In genomic region chr2:101923181-101923580, GRCm38 (mm10) we compare ENCODE assay signal across 15 mouse cellular contexts. TPM values are rescaled to one million over a fixed set of nuclear protein-coding genes. Genes with fewer than 3 reads are reported as not detected.
DNase-seq lines count a peak whose midpoint lies in the region; ATAC-seq lines count a peak whose summit lies in the region.
"Had no signal": no experiment of that assay in that cellular context is flagged by ENCODE, and none has a peak within 500 bp of the region (broad histone marks: within the 10 kb centered on the region; RNA-seq: fewer than 3 reads in every experiment).

No protein-coding gene starts in this region.

- peak overlapping the region; percentile 43 for H3K4me2 ChIP-seq in intestine, embryonic 16.5 days (ENCODE audit: low read depth, low read length)
- no peak overlapping the region for H3K4me2 ChIP-seq in liver, embryonic 15.5 days
- H3K4me2 ChIP-seq in stomach, embryonic 14.5 days (replicated peaks; ENCODE audit: low read depth, low read length) = no peak overlapping the region
- H3K4me2 ChIP-seq: embryonic facial prominence, embryonic 13.5 days; forebrain, embryonic 12.5 days; heart, embryonic 11.5 days had no signal

- H3K9me3 ChIP-seq in intestine, embryonic 16.5 days (ENCODE audit: control insufficient read depth, low read length) = no peaks in the 10 kb centered on the region
- H3K9me3 ChIP-seq in liver, embryonic 15.5 days (replicated peaks) = no peaks in the 10 kb centered on the region
- H3K9me3 ChIP-seq in stomach, embryonic 14.5 days (ENCODE audit: control insufficient read depth, low read depth, low read length) = no peaks in the 10 kb centered on the region
- H3K9me3 ChIP-seq: embryonic facial prominence, embryonic 13.5 days; forebrain, embryonic 12.5 days had no signal

- no peak overlapping the region for H3K27ac ChIP-seq in intestine, embryonic 16.5 days (ENCODE audit: low read length)
- H3K27ac ChIP-seq in liver, embryonic 15.5 days (replicated peaks) = 0 out of 2 replicates have a peak overlapping the region, but pooled peaks have one; percentile 42
- H3K27ac ChIP-seq in stomach, embryonic 14.5 days (ENCODE audit: low read length) = no peak overlapping the region; the same call in 1 of the 2 replicates
- H3K27ac ChIP-seq: embryonic facial prominence, embryonic 13.5 days; forebrain, embryonic 12.5 days; macrophage had no signal

- peak overlapping the region; percentile 37; the same call in 1 of the 2 replicates for H3K9ac ChIP-seq in intestine, embryonic 16.5 days (ENCODE audit: low read depth, low read length)
- no peak overlapping the region for H3K9ac ChIP-seq in liver, embryonic 15.5 days
- H3K9ac ChIP-seq in stomach, embryonic 14.5 days (replicated peaks; ENCODE audit: low read depth, low read length) = no peak overlapping the region
- H3K9ac ChIP-seq: embryonic facial prominence, embryonic 13.5 days; forebrain, embryonic 12.5 days had no signal

- H3K27me3 ChIP-seq in intestine, embryonic 16.5 days (replicated peaks; ENCODE audit: control insufficient read depth, insufficient read depth, low read length) = no peaks in the 10 kb centered on the region
- H3K27me3 ChIP-seq in liver, embryonic 15.5 days = no peaks in the 10 kb centered on the region
- no peaks in the 10 kb centered on the region for H3K27me3 ChIP-seq in stomach, embryonic 14.5 days (ENCODE audit: control insufficient read depth, insufficient read depth, low read length)
- H3K27me3 ChIP-seq: embryonic facial prominence, embryonic 13.5 days; forebrain, embryonic 12.5 days had no signal

- peaks cover 9% of the 10 kb centered on the region for H3K4me1 ChIP-seq in intestine, embryonic 16.5 days (ENCODE audit: control insufficient read depth, insufficient read depth, low read length)
- H3K4me1 ChIP-seq in liver, embryonic 15.5 days (replicated peaks) = no peaks in the 10 kb centered on the region; the same call in 1 of the 2 replicates
- H3K4me1 ChIP-seq in stomach, embryonic 14.5 days (ENCODE audit: control insufficient read depth, insufficient read depth, low read length) = 0 out of 2 replicates have a peak, but pooled peaks cover 3% of the 10 kb centered on the region

- ATAC-seq in intestine, embryonic 16.5 days = peak; percentile 82
- peak; percentile 57; the same call in 1 of the 2 replicates for ATAC-seq in liver, embryonic 15.5 days (ENCODE audit: insufficient read depth)
- peak; percentile 79 for ATAC-seq in stomach, embryonic 14.5 days (ENCODE audit: insufficient number of reproducible peaks, insufficient read depth, low FRiP score, low read depth)
- ATAC-seq in granulocyte monocyte progenitor cell, adult 5-6 weeks (replicated peaks; ENCODE audit: poor library complexity, severe bottlenecking) = no peak

- no peaks in the 10 kb centered on the region for H3K36me3 ChIP-seq in intestine, embryonic 16.5 days (ENCODE audit: control insufficient read depth, insufficient read depth, low read length)
- no peaks in the 10 kb centered on the region for H3K36me3 ChIP-seq in liver, embryonic 15.5 days (replicated peaks)
- H3K36me3 ChIP-seq in stomach, embryonic 14.5 days (ENCODE audit: control insufficient read depth, insufficient read depth, low read length) = no peaks in the 10 kb centered on the region
- H3K36me3 ChIP-seq: embryonic facial prominence, embryonic 13.5 days; forebrain, embryonic 12.5 days had no signal

- no peak overlapping the region for H3K4me3 ChIP-seq in intestine, embryonic 16.5 days (ENCODE audit: low read length)
- no peak overlapping the region for H3K4me3 ChIP-seq in liver, embryonic 15.5 days (replicated peaks)
- no peak overlapping the region for H3K4me3 ChIP-seq in stomach, embryonic 14.5 days (ENCODE audit: low read depth, low read length)
- H3K4me3 ChIP-seq: embryonic facial prominence, embryonic 13.5 days; forebrain, embryonic 12.5 days had no signal

- peak; percentile 60 for DNase-seq in kidney, postnatal 10 days
- no peak for DNase-seq in frontal cortex, postnatal 25 days (ENCODE audit: low spot score in 2 of 2)
- no peak for DNase-seq in B cell, adult 2 months
- DNase-seq: adrenal gland, adult 8-10 months; cerebellum, postnatal 25 days; heart, postnatal 4 days; retina, postnatal 1 day had no signal

- WGBS in intestine, embryonic 16.5 days = 51% methylated on average over 4 of the region's 4 CpGs
- 46% methylated on average over 4 of the region's 4 CpGs for WGBS in liver, embryonic 15.5 days (ENCODE audit: insufficient replicate concordance)
- 67% methylated on average over 4 of the region's 4 CpGs for WGBS in stomach, embryonic 14.5 days

RNA-seq across cellular contexts. Expression of gene Commd9, which starts 37.1 kb away (rescaled TPM):
- polyA plus RNA-seq in intestine, embryonic 16.5 days (2015; fragmentation: Nextera tagmentation; extraction: Ambion mirVana) = 79.1 and 82.8 TPM in 2 replicates
- polyA plus RNA-seq in liver, embryonic 15.5 days (2015; fragmentation: Nextera tagmentation; extraction: Ambion mirVana) = 23.4 and 23.7 TPM in 2 replicates
- polyA plus RNA-seq in stomach, embryonic 14.5 days (2014; fragmentation: Nextera tagmentation; extraction: Ambion mirVana) = 62.7 and 64.6 TPM in 2 replicates
- total RNA-seq in granulocyte monocyte progenitor cell, adult 5-6 weeks (2014; fragmentation: Nextera tagmentation) = 13.3 and 30.9 TPM in 2 replicates
- 24.5 and 40.7 TPM in 2 replicates for total RNA-seq in granulocyte monocyte progenitor cell, adult 5-6 weeks (2017)

RNA-seq across cellular contexts. Expression of gene Prr5l, which starts 40.4 kb away (rescaled TPM):
- 23.9 and 31.0 TPM in 2 replicates for polyA plus RNA-seq in intestine, embryonic 16.5 days (2015; fragmentation: Nextera tagmentation; extraction: Ambion mirVana)
- 3.9 and 4.7 TPM in 2 replicates for polyA plus RNA-seq in liver, embryonic 15.5 days (2015; fragmentation: Nextera tagmentation; extraction: Ambion mirVana)
- polyA plus RNA-seq in stomach, embryonic 14.5 days (2014; fragmentation: Nextera tagmentation; extraction: Ambion mirVana) = 8.2 and 10.5 TPM in 2 replicates
- not detected in 2 replicates for total RNA-seq in granulocyte monocyte progenitor cell, adult 5-6 weeks (2014; fragmentation: Nextera tagmentation)
- total RNA-seq in granulocyte monocyte progenitor cell, adult 5-6 weeks (2017) = not detected in 2 replicates
